Mouse (Mus musculus): ENCODE data around the gene Vmn1r6. TPM values are rescaled to one million over a fixed set of nuclear protein-coding genes. Genes with fewer than 3 reads are reported as not detected.
"Not testable (repeated sequence)": the region's sequence is repeated elsewhere in the genome, so short reads cannot be mapped to it uniquely, and the experiment has no call there.

Gene Vmn1r6
- not detected in 2 replicates for polyA plus RNA-seq (2015; fragmentation: Nextera tagmentation; extraction: Ambion mirVana)

- ATAC-seq (ENCODE audit: insufficient number of reproducible peaks, low FRiP score, low TSS enrichment, low read depth), result no peak
- WGBS, result 85% methylated on average over 2 of the region's 2 CpGs
Observed at GRCm38 (mm10) chr6:56996943-56997342, at the start of gene Vmn1r6. Gene Vmn1r6, plus strand, starts transcription at chr6:56997243.

GRCm38 (mm10) chr6:56956436-56956835 lies 40.6 kb upstream of the Vmn1r6 start:
- Histone ChIP-seq H3K27ac (replicated peaks) (no peak overlapping the region), H3K4me2 (replicated peaks) (no peak overlapping the region), H3K4me1 (no peaks in the 10 kb centered on the region), H3K27me3 (no peaks in the 10 kb centered on the region), H3K9me3 (replicated peaks) (no peaks in the 10 kb centered on the region), H3K9ac (no peak overlapping the region), H3K36me3 (no peaks in the 10 kb centered on the region), H3K4me3 (replicated peaks) (no peak overlapping the region)
- ATAC-seq (ENCODE audit: insufficient number of reproducible peaks, low FRiP score, low TSS enrichment, low read depth), result no peak
- WGBS, result 77% methylated on average over 5 of the region's 5 CpGs

More at GRCm38 (mm10) chr6:56996943-56997342, at the start of gene Vmn1r6:
- H3K4me3 ChIP-seq (replicated peaks), result no peak within 1 kb of the TSS
- H3K9ac ChIP-seq, result no peak within 1 kb of the TSS
- H3K36me3 ChIP-seq, result no peaks in the 10 kb centered on the region
- H3K27ac ChIP-seq (replicated peaks), result no peak within 1 kb of the TSS
- H3K4me1 ChIP-seq, result no peaks in the 10 kb centered on the region
- H3K27me3 ChIP-seq, result no peaks in the 10 kb centered on the region
- H3K4me2 ChIP-seq (replicated peaks), result no peak within 1 kb of the TSS
- H3K9me3 ChIP-seq (replicated peaks), result no peaks in the 10 kb centered on the region

- no peak within 1 kb of the TSS for H3K4me3 ChIP-seq (replicated peaks)
- ATAC-seq (ENCODE audit: insufficient number of reproducible peaks, low FRiP score, low TSS enrichment, low read depth), result no peak
- H3K9ac ChIP-seq, result no peak within 1 kb of the TSS
- H3K27ac ChIP-seq (replicated peaks), result no peak within 1 kb of the TSS
- no peaks in the 10 kb centered on the region for H3K27me3 ChIP-seq
- H3K36me3 ChIP-seq, result no peaks in the 10 kb centered on the region
- H3K9me3 ChIP-seq (replicated peaks), result no peaks in the 10 kb centered on the region
- H3K4me2 ChIP-seq (replicated peaks), result no peak within 1 kb of the TSS
- H3K4me1 ChIP-seq, result no peaks in the 10 kb centered on the region
Observed at GRCm38 (mm10) chr6:56969973-56970372, 27.1 kb upstream of the Vmn1r6 start, which contains the start of gene Vmn1r5. Gene Vmn1r5, plus strand, starts transcription at chr6:56970273.

- not testable (repeated sequence) for ATAC-seq (ENCODE audit: insufficient number of reproducible peaks, low FRiP score, low TSS enrichment, low read depth); H3K27me3 ChIP-seq; H3K9me3 ChIP-seq (replicated peaks); H3K4me3 ChIP-seq (replicated peaks); H3K36me3 ChIP-seq; H3K27ac ChIP-seq (replicated peaks); H3K4me2 ChIP-seq (replicated peaks); H3K4me1 ChIP-seq; H3K9ac ChIP-seq
- WGBS, result 89% methylated on average over 2 of the region's 2 CpGs
Observed at GRCm38 (mm10) chr6:57025224-57025623, 28.2 kb downstream of the Vmn1r6 start, which contains the start of gene Vmn1r7. Gene Vmn1r7, minus strand, starts transcription at chr6:57025324.

GRCm38 (mm10) chr6:57031984-57032383 lies 34.9 kb downstream of the Vmn1r6 start, which contains the start of gene Vmn1r8:
Gene Vmn1r8, plus strand, starts transcription at chr6:57032284.
- no peak for ATAC-seq (ENCODE audit: insufficient number of reproducible peaks, low FRiP score, low TSS enrichment, low read depth)
- Histone ChIP-seq H3K36me3 (no peaks in the 10 kb centered on the region), H3K4me3 (replicated peaks) (no peak within 1 kb of the TSS), H3K9me3 (replicated peaks) (no peaks in the 10 kb centered on the region), H3K9ac (no peak within 1 kb of the TSS), H3K27ac (replicated peaks) (no peak within 1 kb of the TSS), H3K4me1 (no peaks in the 10 kb centered on the region), H3K4me2 (replicated peaks) (no peak within 1 kb of the TSS), H3K27me3 (no peaks in the 10 kb centered on the region)

GRCm38 (mm10) chr6:57034674-57035073 lies 37.6 kb downstream of the Vmn1r6 start:
- no peak overlapping the region for H3K9ac ChIP-seq
- H3K36me3 ChIP-seq, result no peaks in the 10 kb centered on the region
- no peak overlapping the region for H3K27ac ChIP-seq (replicated peaks)
- no peak overlapping the region for H3K4me3 ChIP-seq (replicated peaks)
- H3K4me2 ChIP-seq (replicated peaks), result no peak overlapping the region
- no peaks in the 10 kb centered on the region for H3K27me3 ChIP-seq
- H3K4me1 ChIP-seq, result no peaks in the 10 kb centered on the region
- no peak for ATAC-seq (ENCODE audit: insufficient number of reproducible peaks, low FRiP score, low TSS enrichment, low read depth)
- 77% methylated on average over 2 of the region's 2 CpGs for WGBS
- H3K9me3 ChIP-seq (replicated peaks), result no peaks in the 10 kb centered on the region

Other genes starting within 250 kb of the Vmn1r6 start
- 25.5 and 29.0 TPM in 2 replicates for gene Kbtbd2, start 199.4 kb upstream of the Vmn1r6 start, polyA plus RNA-seq (2015; fragmentation: Nextera tagmentation; extraction: Ambion mirVana)
- gene Fkbp9, start 165.2 kb upstream of the Vmn1r6 start, polyA plus RNA-seq (2015; fragmentation: Nextera tagmentation; extraction: Ambion mirVana), result 218 and 222 TPM in 2 replicates
- 61.6 and 63.2 TPM in 2 replicates for gene Nt5c3, start 73.3 kb upstream of the Vmn1r6 start, polyA plus RNA-seq (2015; fragmentation: Nextera tagmentation; extraction: Ambion mirVana)
- gene Vmn1r4, start 73.2 kb upstream of the Vmn1r6 start, polyA plus RNA-seq (2015; fragmentation: Nextera tagmentation; extraction: Ambion mirVana), result 0.31 and 0.35 TPM in 2 replicates
- gene Vmn1r5, start 27.0 kb upstream of the Vmn1r6 start, polyA plus RNA-seq (2015; fragmentation: Nextera tagmentation; extraction: Ambion mirVana), result not detected in 2 replicates
- gene Vmn1r7, start 28.1 kb downstream of the Vmn1r6 start, polyA plus RNA-seq (2015; fragmentation: Nextera tagmentation; extraction: Ambion mirVana), result not detected in 2 replicates
- gene Vmn1r8, start 35.0 kb downstream of the Vmn1r6 start, polyA plus RNA-seq (2015; fragmentation: Nextera tagmentation; extraction: Ambion mirVana), result not detected in 2 replicates
- gene Vmn1r9, start 69.5 kb downstream of the Vmn1r6 start, polyA plus RNA-seq (2015; fragmentation: Nextera tagmentation; extraction: Ambion mirVana), result not detected in 2 replicates
- not detected in 2 replicates for gene Vmn1r10, start 112.2 kb downstream of the Vmn1r6 start, polyA plus RNA-seq (2015; fragmentation: Nextera tagmentation; extraction: Ambion mirVana)
- gene Vmn1r11, start 136.2 kb downstream of the Vmn1r6 start, polyA plus RNA-seq (2015; fragmentation: Nextera tagmentation; extraction: Ambion mirVana), result not detected in 2 replicates
- not detected in 2 replicates for gene Vmn1r12, start 159.7 kb downstream of the Vmn1r6 start, polyA plus RNA-seq (2015; fragmentation: Nextera tagmentation; extraction: Ambion mirVana)
- not detected in 2 replicates for gene Vmn1r13, start 206.0 kb downstream of the Vmn1r6 start, polyA plus RNA-seq (2015; fragmentation: Nextera tagmentation; extraction: Ambion mirVana)
- 0.12 TPM in 1 of 2 replicates, not detected in the other for gene Vmn1r14, start 234.4 kb downstream of the Vmn1r6 start, polyA plus RNA-seq (2015; fragmentation: Nextera tagmentation; extraction: Ambion mirVana)